Mouse (Mus musculus) olfactory bulb, adult 2 months (tissue): ENCODE measurements at regions not wholly inside any gene's neighbourhood (a gene's known extent, or its start where the extent isn't known, plus 50 kb on each side); places are given as distances from the start of the nearest gene placed in this dataset.

ENCODE experiments used
- H3K27ac ChIP-seq: fragments of 200-500 bp; 2 replicates; pipeline ENCODE4 v1.5.1; 2012; ENCODE audit warnings: low read depth, low read length; ENCODE audit not compliant: insufficient read depth
- H3K4me1 ChIP-seq: fragments of 200-500 bp; 2 replicates; pipeline ENCODE4 v1.6.1; 2012; ENCODE audit warnings: low read length; ENCODE audit not compliant: control insufficient read depth, insufficient read depth
- H3K4me3 ChIP-seq: fragments of 200-500 bp; 2 replicates; pipeline ENCODE4 v1.5.1; 2012; ENCODE audit warnings: mild to moderate bottlenecking, low read depth, low read length, moderate library complexity; ENCODE audit not compliant: insufficient read depth
- CTCF ChIP-seq: fragments of 200-500 bp; IDR thresholded peaks from 2 replicates; pipeline ENCODE4 v1.5.1; 2012; ENCODE audit warnings: low read depth, mild to moderate bottlenecking, low read length, moderate library complexity; ENCODE audit not compliant: insufficient read depth
- POLR2A ChIP-seq: fragments of 200-500 bp; IDR thresholded peaks from 2 replicates; pipeline ENCODE4 v1.6.1; 2012; ENCODE audit warnings: mild to moderate bottlenecking, low read depth, low read length, moderate library complexity; ENCODE audit not compliant: insufficient read depth
- WGBS: fragments of 180-500 bp; shearing (Covaris S2); methylation state at CpG from one replicate; pipeline ENCODE4 v1.1.7; 2018; 5-methylcytosine and 5-hydroxymethylcytosine counted together

DNA sequence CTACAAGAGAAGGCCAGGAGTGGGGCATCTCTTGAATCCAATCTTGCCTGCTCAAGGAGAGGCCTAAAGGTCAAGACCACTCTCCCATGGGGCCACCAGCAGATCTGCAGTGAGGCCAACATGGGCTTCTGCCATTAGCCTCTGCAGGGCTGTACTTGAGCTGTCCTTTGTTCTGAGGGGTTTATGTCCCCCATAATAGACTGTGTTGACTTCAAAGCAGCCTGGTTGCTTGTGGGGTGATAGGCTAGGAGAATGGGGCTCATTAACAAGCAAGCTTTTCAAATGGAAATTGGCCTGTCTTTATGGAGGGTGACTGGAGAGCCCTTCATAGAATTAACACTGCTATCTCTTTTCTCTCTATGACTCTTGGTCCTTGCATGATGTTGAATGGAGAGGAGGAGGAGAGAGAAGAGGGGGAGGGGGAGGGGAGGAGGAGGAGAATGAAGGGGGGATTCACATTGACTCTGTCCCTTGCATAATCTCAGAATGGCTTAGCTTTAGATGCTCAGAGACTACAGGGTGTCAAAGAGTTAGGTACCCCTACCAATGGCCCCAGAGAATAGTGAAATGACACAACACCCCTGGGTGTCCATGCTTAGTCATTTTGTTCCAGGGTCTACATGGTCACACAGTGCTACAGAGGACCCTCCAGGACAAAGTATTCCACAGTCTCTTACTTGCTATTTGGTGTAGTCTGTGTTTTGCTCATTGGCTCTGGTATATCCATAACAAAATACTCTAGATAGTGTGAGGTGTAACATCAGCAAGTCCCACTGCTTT is 352.3 kb upstream of the Mgmt start:
- no peak overlapping the region for H3K27ac ChIP-seq
- TF ChIP-seq POLR2A, result no peak
- TF ChIP-seq CTCF, result no peak
- H3K4me1 ChIP-seq, result no peaks in the 10 kb centered on the region
- H3K4me3 ChIP-seq, result no peak overlapping the region

DNA sequence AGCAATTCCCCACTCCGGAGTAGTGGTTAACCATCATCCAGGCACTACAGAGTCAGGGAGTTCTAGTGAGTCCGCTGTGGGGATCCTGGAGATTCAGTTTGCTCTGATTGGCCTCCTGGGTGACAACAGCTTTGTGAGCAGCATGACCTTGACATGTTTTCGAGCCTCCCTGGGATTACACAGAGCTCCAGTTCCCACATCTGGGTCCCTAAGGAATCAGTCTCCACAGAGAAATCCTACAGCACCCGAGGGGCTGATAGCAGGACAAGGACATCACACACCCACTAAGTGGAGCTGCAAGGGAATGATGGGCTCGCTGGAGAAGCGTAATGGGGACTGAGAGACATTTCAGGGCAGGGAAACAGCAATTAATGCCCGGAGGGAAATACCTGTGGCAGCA is 351.5 kb upstream of the Mgmt start:
- no peak for TF ChIP-seq POLR2A
- TF ChIP-seq CTCF, result no peak
- Histone ChIP-seq H3K4me3 (no peak overlapping the region), H3K4me1 (no peaks in the 10 kb centered on the region), H3K27ac (no peak overlapping the region)
- WGBS, result 85% methylated on average over 7 of the region's 7 CpGs

DNA sequence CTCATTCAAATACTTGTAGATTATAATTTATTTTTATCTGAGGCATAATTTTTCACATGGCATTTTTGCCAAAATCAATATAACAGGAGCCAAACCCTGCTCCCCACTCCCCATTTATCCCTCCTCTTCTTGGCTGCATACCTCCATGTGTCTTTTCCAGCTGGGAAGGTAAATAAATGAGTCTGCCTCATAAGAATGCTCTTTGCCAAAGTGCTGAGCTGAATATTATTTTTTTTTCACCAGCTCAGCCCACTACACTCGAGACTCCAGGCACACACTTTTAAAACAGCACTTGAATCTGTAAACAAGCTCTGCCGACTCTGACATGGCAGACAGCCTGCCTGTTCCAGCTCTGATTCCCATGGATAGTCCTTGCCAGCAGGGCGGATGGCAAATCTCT is 346.6 kb upstream of the Mgmt start:
- no peaks in the 10 kb centered on the region for H3K4me1 ChIP-seq
- H3K27ac ChIP-seq, result no peak overlapping the region
- WGBS, result 63% methylated on average over 3 of the region's 3 CpGs
- no peak for TF ChIP-seq POLR2A
- no peak for TF ChIP-seq CTCF
- H3K4me3 ChIP-seq, result no peak overlapping the region

DNA sequence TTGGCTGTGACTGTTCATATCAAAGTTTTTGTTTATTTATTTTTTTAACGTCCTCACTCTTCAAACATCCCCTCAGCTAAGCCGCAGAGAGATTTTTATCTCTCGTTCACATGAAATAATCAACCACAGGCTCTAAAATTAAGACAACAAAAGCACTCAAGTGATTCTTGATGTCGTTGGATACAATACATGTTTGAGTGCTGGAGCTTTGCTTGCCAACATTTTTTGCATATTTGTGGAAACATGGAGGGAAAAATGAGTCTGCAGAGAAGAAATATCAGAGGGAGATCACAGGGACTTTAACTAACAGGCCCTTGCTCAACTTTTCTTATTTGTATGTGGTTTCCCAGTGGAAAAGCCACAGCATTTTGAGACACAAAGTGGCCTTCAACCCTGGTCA is 338.0 kb upstream of the Mgmt start:
- H3K4me1 ChIP-seq, result no peaks in the 10 kb centered on the region
- WGBS, result 56% methylated on average over 4 of the region's 4 CpGs
- H3K4me3 ChIP-seq, result no peak overlapping the region
- H3K27ac ChIP-seq, result no peak overlapping the region
- no peak for TF ChIP-seq CTCF
- no peak for TF ChIP-seq POLR2A

DNA sequence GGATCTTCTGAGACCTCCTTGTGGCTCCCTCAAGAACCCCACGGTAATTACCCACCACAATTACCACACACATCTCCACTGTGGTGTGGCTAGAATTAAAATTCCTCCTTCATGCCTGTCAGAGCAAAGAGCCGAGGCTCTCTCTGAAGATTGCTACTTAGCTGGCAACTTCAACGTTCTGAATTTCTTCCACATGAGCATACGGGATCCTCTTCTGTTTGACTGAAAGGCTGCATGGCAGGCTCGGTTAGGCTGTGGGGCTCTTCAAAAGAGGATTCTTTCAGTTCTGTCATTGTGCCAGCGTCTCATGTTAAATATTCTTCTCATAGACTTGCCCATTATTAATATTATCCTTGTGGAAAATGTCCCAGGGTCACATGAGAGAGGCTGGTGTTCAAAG is 334.9 kb upstream of the Mgmt start:
- Histone ChIP-seq H3K4me3 (no peak overlapping the region), H3K27ac (no peak overlapping the region), H3K4me1 (no peaks in the 10 kb centered on the region)
- TF ChIP-seq CTCF, result no peak
- 69% methylated on average over 6 of the region's 6 CpGs for WGBS

DNA sequence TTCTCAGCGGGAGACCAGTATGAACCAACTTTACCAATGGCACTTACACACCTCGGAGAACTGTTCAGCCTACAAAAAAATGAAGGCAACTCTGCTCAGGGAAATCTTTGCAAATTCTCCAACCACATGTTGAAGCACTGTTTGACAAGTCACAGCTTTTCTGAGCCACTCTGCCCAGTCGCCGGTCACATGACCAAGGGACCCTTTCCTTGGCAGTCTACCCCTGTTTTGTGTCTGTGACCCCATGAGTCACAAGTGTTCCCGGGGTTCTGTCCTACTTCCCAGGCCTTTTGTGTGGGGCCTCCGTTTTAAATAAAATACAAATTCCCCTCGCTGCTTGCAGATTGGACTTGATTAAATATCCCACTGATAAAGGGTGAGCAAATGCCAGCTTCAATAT is 323.5 kb upstream of the Mgmt start:
- TF ChIP-seq CTCF, result no peak
- TF ChIP-seq POLR2A, result no peak
- no peak overlapping the region for H3K27ac ChIP-seq
- H3K4me3 ChIP-seq, result no peak overlapping the region
- H3K4me1 ChIP-seq, result 0 out of 2 replicates have a peak, but pooled peaks cover 2% of the 10 kb centered on the region
- WGBS, result 38% methylated on average over 7 of the region's 7 CpGs

DNA sequence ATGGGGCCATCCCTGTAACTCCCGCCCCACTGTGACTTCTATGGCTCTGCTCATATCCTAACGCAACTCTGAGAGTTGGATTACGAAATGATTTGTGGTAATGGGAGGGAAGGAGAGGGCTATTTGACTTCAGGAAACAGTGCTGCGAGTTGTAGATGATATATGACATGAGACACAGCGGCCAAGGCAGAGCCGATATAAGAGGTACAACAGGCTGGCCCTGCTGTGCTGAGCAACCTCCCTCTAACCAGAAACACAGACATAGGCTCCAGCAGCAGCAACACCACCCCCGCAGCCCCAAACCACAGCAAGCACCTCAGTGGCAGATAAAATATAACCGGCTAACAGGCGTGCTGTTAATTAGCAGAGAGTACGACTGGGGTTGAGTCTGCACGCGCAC is 312.5 kb upstream of the Mgmt start:
- TF ChIP-seq POLR2A (no peak), CTCF (no peak)
- Histone ChIP-seq H3K4me1 (no peaks in the 10 kb centered on the region), H3K4me3 (no peak overlapping the region), H3K27ac (no peak overlapping the region)
- 63% methylated on average over 12 of the region's 12 CpGs for WGBS

DNA sequence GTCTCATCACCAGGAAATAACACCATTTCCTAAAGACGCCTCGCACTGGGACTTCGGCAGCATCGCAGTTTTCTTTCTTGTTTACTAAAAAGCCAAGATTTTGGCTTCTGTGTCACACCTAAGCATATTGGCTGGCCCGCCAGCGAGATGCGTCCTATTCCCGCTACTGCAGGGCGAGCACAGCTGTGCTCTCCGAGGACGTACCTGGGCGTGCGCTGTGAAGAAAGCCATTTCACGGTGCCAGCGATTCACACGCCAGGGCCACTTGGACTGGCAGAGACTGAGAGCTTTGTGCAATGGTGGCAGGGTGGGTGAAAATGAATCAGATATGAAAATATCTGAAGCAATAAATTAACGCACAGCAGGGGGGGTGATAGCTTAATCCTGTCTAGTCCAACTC is 310.1 kb upstream of the Mgmt start:
- Histone ChIP-seq H3K4me3 (no peak overlapping the region), H3K27ac (no peak overlapping the region), H3K4me1 (no peaks in the 10 kb centered on the region)
- TF ChIP-seq CTCF (no peak), POLR2A (no peak)
- 83% methylated on average over 17 of the region's 17 CpGs for WGBS

DNA sequence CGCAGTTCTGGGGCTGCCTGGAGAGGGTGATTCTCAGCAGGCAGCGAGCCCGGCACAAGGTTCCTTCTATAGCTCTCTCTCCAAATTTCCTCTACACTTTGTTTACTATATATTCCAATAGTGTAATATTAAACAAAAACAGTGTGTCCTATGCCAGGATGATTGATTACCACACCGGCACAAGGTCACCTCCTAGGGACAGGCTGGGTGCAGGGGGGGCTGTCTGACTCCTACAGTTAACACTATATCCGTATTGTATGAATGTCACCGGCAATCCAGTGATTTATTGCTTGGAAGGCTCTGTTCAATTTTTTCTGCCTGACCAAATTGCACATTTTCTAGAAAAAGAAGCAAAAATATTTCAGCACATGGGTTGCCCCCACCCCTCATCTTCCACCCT is 305.9 kb upstream of the Mgmt start:
- no peaks in the 10 kb centered on the region for H3K4me1 ChIP-seq
- 93% methylated on average over 6 of the region's 6 CpGs for whole genome bisulfite sequencing
- no peak overlapping the region for H3K4me3 ChIP-seq
- TF ChIP-seq CTCF (no peak), POLR2A (no peak)
- no peak overlapping the region for H3K27ac ChIP-seq

DNA sequence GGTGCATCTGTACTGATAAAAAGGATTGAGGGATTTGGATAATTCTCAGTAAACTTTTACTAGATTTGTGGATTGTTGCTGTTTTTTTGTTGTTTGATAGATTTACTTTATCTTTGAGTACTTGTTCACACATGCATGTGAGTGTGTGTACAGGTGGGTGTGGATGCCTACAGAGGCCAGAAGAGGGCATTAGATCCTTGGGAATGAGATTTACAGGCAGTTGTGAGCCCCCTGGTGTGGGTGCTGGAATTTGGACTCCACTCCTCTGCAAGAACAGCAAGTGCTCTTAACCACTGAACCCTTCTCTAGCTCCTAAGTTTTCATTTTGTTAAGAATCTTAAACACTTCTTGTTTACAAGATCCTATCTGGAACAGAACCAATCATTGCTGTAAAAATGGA is 303.5 kb upstream of the Mgmt start:
- no peak overlapping the region for H3K4me3 ChIP-seq
- no peak for TF ChIP-seq CTCF
- TF ChIP-seq POLR2A, result no peak
- H3K4me1 ChIP-seq, result no peaks in the 10 kb centered on the region
- H3K27ac ChIP-seq, result no peak overlapping the region
